Mouse (Mus musculus): ENCODE measurements around the gene Ssna1.
A peak's percentile ranks its signal among the peaks of the same experiment; 100 is the strongest.

The Ssna1 gene

GRCm38 (mm10) chr2:25228431-25228889 lies 43.8 kb downstream of the Ssna1 start:
- DNase-seq: peak; percentile 88 to 92

GRCm38 (mm10) chr2:25227406-25227805 lies 44.8 kb downstream of the Ssna1 start:
- DNase-seq: no peak

DNA sequence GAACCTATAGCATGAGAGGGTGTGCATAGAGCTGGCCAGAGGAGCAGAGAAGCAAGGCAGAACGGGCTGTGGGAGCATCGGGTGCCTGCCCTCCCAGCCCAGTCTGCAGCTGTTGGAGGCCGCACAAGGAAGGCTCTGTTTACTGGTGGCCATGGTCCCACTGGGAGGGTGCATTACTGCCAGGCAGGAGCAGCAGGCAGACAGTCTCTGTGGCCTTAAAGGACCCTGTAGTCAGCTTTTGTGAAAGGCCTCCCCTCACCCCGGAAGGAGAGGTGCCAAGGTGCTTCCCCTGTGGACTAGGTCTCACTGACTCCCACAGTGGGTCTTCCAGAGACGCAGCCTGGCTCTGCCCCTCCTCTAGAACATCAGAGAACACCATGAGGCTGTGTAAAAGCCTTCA lies 45.4 kb downstream of the Ssna1 start:
- no peak for DNase-seq

DNA sequence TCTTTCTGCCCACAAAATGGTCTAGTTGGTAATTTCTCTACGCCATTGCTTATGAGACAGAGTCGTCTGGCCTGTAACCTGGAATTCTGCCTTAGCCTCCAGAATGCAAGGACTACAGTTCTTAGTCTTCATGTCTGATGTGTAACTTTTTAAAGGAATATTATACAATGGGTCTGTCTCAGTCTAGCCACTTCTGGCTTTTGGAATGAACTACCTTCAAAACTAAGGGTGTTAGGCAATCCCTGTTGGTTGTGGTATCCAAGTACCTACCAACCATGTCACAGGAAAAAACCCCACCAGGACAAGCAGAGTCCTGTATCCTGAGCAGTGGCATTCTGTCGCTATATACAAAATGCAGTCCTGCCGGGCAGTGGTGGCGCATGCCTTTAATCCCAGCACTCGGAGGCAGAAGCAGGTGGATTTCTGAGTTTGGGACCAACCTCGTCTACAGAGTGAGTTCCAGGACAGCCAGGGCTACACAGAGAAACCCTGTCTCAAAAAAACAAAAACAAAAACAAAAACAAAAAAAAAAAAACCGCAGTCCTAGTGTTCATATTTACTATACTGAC lies 46.3 kb downstream of the Ssna1 start:
- no peak for DNase-seq

- peak; percentile 95 to 98 for DNase-seq
These were observed 47.2 kb downstream of the Ssna1 start for GRCm38 (mm10) chr2:25224766-25225752.

- no peak for DNase-seq
These were observed 47.8 kb downstream of the Ssna1 start, which contains the start of gene Tubb4b for GRCm38 (mm10) chr2:25224492-25224765. Gene Tubb4b (minus strand): TSS chr2:25224702.

GRCm38 (mm10) chr2:25223681-25224491 lies 48.4 kb downstream of the Ssna1 start:
- peak; percentile 78 to 89 for DNase-seq

DNA sequence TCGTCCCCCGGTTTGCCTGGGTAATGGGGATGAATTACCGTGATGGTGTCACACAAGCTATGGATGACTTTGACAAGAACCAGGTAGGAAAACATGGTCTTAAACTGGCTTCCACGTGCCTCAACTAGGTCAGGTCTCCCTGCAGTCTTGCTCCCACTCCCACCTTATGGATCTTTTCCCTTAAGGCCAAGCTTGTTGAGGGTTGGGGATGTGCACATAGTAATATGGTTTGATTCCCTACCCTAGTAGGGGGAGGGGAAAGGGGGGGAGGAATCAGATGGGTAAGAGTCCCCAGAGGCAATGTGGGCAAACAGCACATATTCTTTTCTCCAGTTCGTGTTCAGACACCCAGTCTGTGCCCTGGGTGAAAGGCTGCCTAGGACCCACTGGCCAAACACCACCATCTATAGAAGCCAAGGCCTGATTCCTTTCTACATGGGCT lies 50.9 kb downstream of the Ssna1 start:
- no peak for DNase-seq

Data from kidney, postnatal 4 days (tissue).